Mouse (Mus musculus) neural tube, embryonic 11.5 days (tissue): Measurements from ENCODE around the gene Lrrc46. TPM values are rescaled to one million over a fixed set of nuclear protein-coding genes. Genes with fewer than 3 reads are reported as not detected.

Source experiments
- ATAC-seq: fragments of 200-750 bp; cut with Nextera tagmentation; 2 replicates; pipeline ENCODE4 v1.8.0; 2017; ENCODE audit warnings: moderate number of reproducible peaks, mild to moderate bottlenecking, moderate TSS enrichment, moderate library complexity; ENCODE audit not compliant: insufficient read depth, low FRiP score, low TSS enrichment
- DNase-seq: peaks from one replicate; pipeline ENCODE4 v3.0.0-alpha.2; 2015; ENCODE audit warnings: low spot score
- H3K27ac ChIP-seq: fragments of 300-500 bp; sonication (generic); 2 replicates; pipeline ENCODE4 v1.5.1; 2014; ENCODE audit warnings: low read depth, mild to moderate bottlenecking, low read length
- H3K27me3 ChIP-seq: fragments of 300-500 bp; sonication (generic); 2 replicates; pipeline ENCODE4 v1.6.1; 2014; ENCODE audit warnings: mild to moderate bottlenecking, low read length, mixed read lengths; ENCODE audit not compliant: control insufficient read depth, insufficient read depth
- H3K36me3 ChIP-seq: fragments of 300-500 bp; sonication (generic); 2 replicates; pipeline ENCODE4 v1.6.1; 2014; ENCODE audit warnings: mild to moderate bottlenecking, low read length, moderate library complexity, mixed read lengths; ENCODE audit not compliant: control insufficient read depth, insufficient read depth
- H3K4me1 ChIP-seq: fragments of 300-500 bp; sonication (generic); 2 replicates; pipeline ENCODE4 v1.6.1; 2014; ENCODE audit warnings: low read length, mixed read lengths; ENCODE audit not compliant: control insufficient read depth, insufficient read depth
- H3K4me2 ChIP-seq: fragments of 300-500 bp; sonication (generic); 2 replicates; pipeline ENCODE4 v1.6.1; 2014; ENCODE audit warnings: low read depth, mild to moderate bottlenecking, moderate library complexity
- H3K4me3 ChIP-seq: fragments of 300-500 bp; sonication (generic); 2 replicates; pipeline ENCODE4 v1.5.1; 2014; ENCODE audit warnings: low read depth, low read length
- H3K9ac ChIP-seq: fragments of 300-500 bp; sonication (generic); 2 replicates; pipeline ENCODE4 v1.6.1; 2014; ENCODE audit warnings: mild to moderate bottlenecking, low read length
- H3K9me3 ChIP-seq: fragments of 300-500 bp; sonication (generic); 2 replicates; pipeline ENCODE4 v1.6.1; 2016; ENCODE audit warnings: low read length; ENCODE audit not compliant: control insufficient read depth
- WGBS: fragments of 180-500 bp; shearing (Covaris S2); extraction: QIAGEN DNeasy Blood & Tissue Kit; methylation state at CpG from one replicate; pipeline ENCODE4 v1.1.7; 2014; 5-methylcytosine and 5-hydroxymethylcytosine counted together
- polyA plus RNA-seq: library from polyadenylated mRNA; unstranded; fragments of >200 nt; fragmentation: Nextera tagmentation; extraction: Ambion mirVana; gene quantifications from 2 replicates; pipeline ENCODE4 v1.2.1, GENCODE M21; 2014

Gene Lrrc46
- polyA plus RNA-seq, 1 experiment from 2014 or later: 3.1 TPM

GRCm38 (mm10) chr11:97007093-97007794 is 34.0 kb downstream of the Lrrc46 start:
- H3K4me1 ChIP-seq: no peaks in the 10 kb centered on the region
- peaks cover 5% of the 10 kb centered on the region; the same call in 1 of the 2 replicates for H3K27me3 ChIP-seq
- no peaks in the 10 kb centered on the region for H3K9me3 ChIP-seq
- H3K36me3 ChIP-seq: no peaks in the 10 kb centered on the region
- 82% methylated on average over 9 of the region's 9 CpGs for WGBS
- ATAC-seq: no peak
- no peak overlapping the region for H3K4me2 ChIP-seq
- no peak for DNase-seq
- no peak overlapping the region for H3K4me3 ChIP-seq
- H3K9ac ChIP-seq: no peak overlapping the region
- no peak overlapping the region for H3K27ac ChIP-seq

GRCm38 (mm10) chr11:97003170-97003569 is 38.0 kb downstream of the Lrrc46 start:
- peaks cover 2% of the 10 kb centered on the region; the same call in 1 of the 2 replicates for H3K27me3 ChIP-seq
- WGBS: 16% methylated on average over 5 of the region's 5 CpGs
- no peaks in the 10 kb centered on the region for H3K36me3 ChIP-seq
- DNase-seq: no peak
- no peak overlapping the region for H3K27ac ChIP-seq
- H3K4me1 ChIP-seq: no peaks in the 10 kb centered on the region
- H3K9ac ChIP-seq: no peak overlapping the region
- no peak for ATAC-seq
- no peaks in the 10 kb centered on the region for H3K9me3 ChIP-seq
- no peak overlapping the region for H3K4me2 ChIP-seq
- H3K4me3 ChIP-seq: no peak overlapping the region

GRCm38 (mm10) chr11:96997380-96997956 is 43.7 kb downstream of the Lrrc46 start:
- DNase-seq: peak; percentile 56
- Histone ChIP-seq H3K9me3 (no peaks in the 10 kb centered on the region), H3K4me2 (peak overlapping the region; percentile 63), H3K27ac (no peak overlapping the region), H3K9ac (peak overlapping the region; percentile 71), H3K4me1 (peaks cover 16% of the 10 kb centered on the region), H3K4me3 (peak overlapping the region; percentile 21), H3K36me3 (no peaks in the 10 kb centered on the region), H3K27me3 (0 out of 2 replicates have a peak, but pooled peaks cover 3% of the 10 kb centered on the region)
- 3% methylated on average over 30 of the region's 30 CpGs for WGBS
- ATAC-seq: peak; percentile 38; the same call in 1 of the 2 replicates

GRCm38 (mm10) chr11:96996773-96997379 is 44.3 kb downstream of the Lrrc46 start:
- 10% methylated on average over 17 of the region's 17 CpGs for WGBS
- Histone ChIP-seq H3K9me3 (no peaks in the 10 kb centered on the region), H3K4me1 (peaks cover 21% of the 10 kb centered on the region), H3K27me3 (0 out of 2 replicates have a peak, but pooled peaks cover 3% of the 10 kb centered on the region), H3K36me3 (no peaks in the 10 kb centered on the region), H3K4me3 (peak overlapping the region; percentile 21), H3K27ac (no peak overlapping the region), H3K9ac (peak overlapping the region; percentile 71), H3K4me2 (peak overlapping the region; percentile 63)
- no peak for ATAC-seq
- peak; percentile 46 for DNase-seq

GRCm38 (mm10) chr11:96995836-96996772 is 45.1 kb downstream of the Lrrc46 start:
- no peak overlapping the region for H3K4me3 ChIP-seq

GRCm38 (mm10) chr11:96995031-96995430 is 46.2 kb downstream of the Lrrc46 start:
- no peaks in the 10 kb centered on the region for H3K9me3 ChIP-seq
- H3K4me1 ChIP-seq: peaks cover 24% of the 10 kb centered on the region
- H3K27me3 ChIP-seq: 0 out of 2 replicates have a peak, but pooled peaks cover 3% of the 10 kb centered on the region
- H3K27ac ChIP-seq: no peak overlapping the region
- 20% methylated on average over 5 of the region's 5 CpGs for WGBS
- H3K4me2 ChIP-seq: no peak overlapping the region
- no peak overlapping the region for H3K4me3 ChIP-seq
- no peak overlapping the region for H3K9ac ChIP-seq
- DNase-seq (no peak), ATAC-seq (no peak)
- H3K36me3 ChIP-seq: no peaks in the 10 kb centered on the region

More at GRCm38 (mm10) chr11:96995836-96996772, 45.1 kb downstream of the Lrrc46 start:
- Histone ChIP-seq H3K27me3 (0 out of 2 replicates have a peak, but pooled peaks cover 3% of the 10 kb centered on the region), H3K9me3 (no peaks in the 10 kb centered on the region), H3K4me2 (no peak overlapping the region), H3K27ac (no peak overlapping the region), H3K36me3 (no peaks in the 10 kb centered on the region), H3K4me1 (peaks cover 24% of the 10 kb centered on the region), H3K9ac (no peak overlapping the region)
- DNase-seq (no peak), ATAC-seq (no peak)
- WGBS: 79% methylated on average over 15 of the region's 15 CpGs

- H3K36me3 ChIP-seq: no peaks in the 10 kb centered on the region
- no peak overlapping the region for H3K27ac ChIP-seq
- H3K4me2 ChIP-seq: no peak overlapping the region
- H3K9ac ChIP-seq: no peak overlapping the region
- peaks cover 29% of the 10 kb centered on the region for H3K4me1 ChIP-seq
- ATAC-seq: no peak
- WGBS: 33% methylated on average over 8 of the region's 8 CpGs
- no peak overlapping the region for H3K4me3 ChIP-seq
- DNase-seq: no peak
- 0 out of 2 replicates have a peak, but pooled peaks cover 3% of the 10 kb centered on the region for H3K27me3 ChIP-seq
- H3K9me3 ChIP-seq: no peaks in the 10 kb centered on the region
These were observed 48.4 kb downstream of the Lrrc46 start for GRCm38 (mm10) chr11:96992722-96993311.

GRCm38 (mm10) chr11:96991501-96991900 is 49.7 kb downstream of the Lrrc46 start:
- no peak overlapping the region for H3K4me2 ChIP-seq
- no peak overlapping the region for H3K9ac ChIP-seq
- WGBS: 85% methylated on average over 5 of the region's 5 CpGs
- H3K9me3 ChIP-seq: no peaks in the 10 kb centered on the region
- H3K36me3 ChIP-seq: no peaks in the 10 kb centered on the region
- peaks cover 28% of the 10 kb centered on the region for H3K4me1 ChIP-seq
- no peak overlapping the region for H3K27ac ChIP-seq
- 0 out of 2 replicates have a peak, but pooled peaks cover 4% of the 10 kb centered on the region for H3K27me3 ChIP-seq
- ATAC-seq: no peak
- no peak for DNase-seq
- no peak overlapping the region for H3K4me3 ChIP-seq
